Mouse (Mus musculus): ENCODE data around the gene Rpl3.
"Not testable (repeated sequence)": the region's sequence is repeated elsewhere in the genome, so short reads cannot be mapped to it uniquely, and the experiment has no call there.

The Rpl3 gene

DNA sequence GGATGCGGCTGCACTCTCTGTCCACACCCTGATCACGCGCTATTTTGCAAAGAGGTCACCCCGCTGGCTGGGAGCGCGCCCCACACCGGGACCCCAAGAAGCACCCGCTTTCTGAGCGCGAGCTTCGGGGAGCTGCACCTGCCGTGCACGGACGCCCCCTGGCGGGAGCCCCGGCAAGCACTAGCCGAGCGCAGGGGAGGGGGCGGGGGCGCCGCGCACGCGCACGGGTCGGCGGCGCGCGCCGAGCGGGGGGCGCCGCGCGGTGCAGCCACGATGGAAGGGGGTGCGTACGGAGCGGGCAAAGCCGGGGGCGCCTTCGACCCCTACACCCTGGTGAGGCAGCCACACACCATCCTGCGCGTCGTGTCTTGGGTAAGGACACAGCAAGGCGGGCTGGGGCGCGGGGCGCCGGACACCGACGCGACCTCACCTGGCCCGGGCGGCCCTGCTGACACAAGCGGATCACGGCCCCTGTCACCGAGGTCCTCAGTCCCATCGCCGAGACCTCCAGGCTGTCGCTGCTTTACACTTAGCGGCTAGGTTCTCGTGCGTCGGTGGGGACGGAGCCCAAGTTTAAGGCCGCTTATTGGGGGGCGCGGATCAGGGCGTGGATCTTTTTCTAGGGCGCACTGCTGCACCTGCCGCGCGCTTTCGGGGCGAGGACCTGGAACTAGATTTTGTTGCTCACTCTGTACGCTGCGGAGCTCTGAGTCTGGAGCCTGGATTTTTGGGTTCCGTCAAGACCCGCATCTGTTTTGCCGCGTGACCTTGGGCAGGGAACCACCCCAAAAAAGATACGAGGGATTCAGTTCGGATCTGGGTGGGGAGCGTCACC lies at the start of gene Rpl3, which contains the start of gene Syngr1:
TSS of gene Rpl3 (minus strand) at position 748 of the 835 bp plus-strand sequence.
TSS of gene Syngr1 (plus strand) at position 214 of the 835 bp plus-strand sequence.
- DNase-seq (ENCODE audit: low read depth, low spot score), result peak; percentile 70

DNA sequence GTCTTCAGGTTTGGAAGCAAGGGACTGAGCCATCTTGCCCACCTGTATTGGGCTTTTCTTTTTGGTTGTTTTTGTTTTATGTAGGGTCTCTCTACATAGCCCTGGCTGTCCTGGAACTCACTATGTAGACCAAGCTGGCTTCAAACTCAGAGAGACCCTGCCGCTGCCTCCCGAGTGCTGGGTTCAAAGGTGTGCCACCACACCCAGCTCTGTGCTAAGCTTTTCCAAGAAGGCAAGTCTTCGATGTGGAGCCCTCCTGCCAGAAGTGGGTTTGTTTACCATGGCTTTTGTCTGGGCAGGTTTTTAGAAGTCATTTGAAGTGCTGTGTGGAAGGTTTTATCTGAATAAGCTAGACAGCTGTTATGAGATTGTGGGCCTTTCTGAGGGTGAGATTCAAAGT lies 49.2 kb upstream of the Rpl3 start:
- DNase-seq (ENCODE audit: low read depth, low spot score), result no peak

DNA sequence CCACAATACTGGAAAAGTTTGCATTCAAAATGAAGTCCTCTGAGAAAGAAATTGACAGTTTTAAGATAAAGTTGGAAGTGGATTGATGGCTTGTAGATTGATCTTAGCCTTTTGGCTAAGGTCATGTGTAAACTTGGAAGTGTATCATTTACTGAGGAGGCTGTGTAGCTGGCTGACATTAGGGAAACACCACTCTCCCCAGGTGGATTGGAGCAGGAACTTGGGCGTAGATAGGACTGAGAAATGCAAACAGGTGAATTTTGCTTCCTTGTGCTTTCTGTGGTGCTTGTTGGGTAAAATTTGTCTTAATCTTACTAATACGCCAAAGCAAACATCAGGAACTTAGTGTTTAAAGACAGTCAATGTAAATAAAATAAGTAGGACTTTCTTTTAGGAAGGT lies 48.6 kb upstream of the Rpl3 start:
- DNase-seq (ENCODE audit: low read depth, low spot score), result no peak

DNA sequence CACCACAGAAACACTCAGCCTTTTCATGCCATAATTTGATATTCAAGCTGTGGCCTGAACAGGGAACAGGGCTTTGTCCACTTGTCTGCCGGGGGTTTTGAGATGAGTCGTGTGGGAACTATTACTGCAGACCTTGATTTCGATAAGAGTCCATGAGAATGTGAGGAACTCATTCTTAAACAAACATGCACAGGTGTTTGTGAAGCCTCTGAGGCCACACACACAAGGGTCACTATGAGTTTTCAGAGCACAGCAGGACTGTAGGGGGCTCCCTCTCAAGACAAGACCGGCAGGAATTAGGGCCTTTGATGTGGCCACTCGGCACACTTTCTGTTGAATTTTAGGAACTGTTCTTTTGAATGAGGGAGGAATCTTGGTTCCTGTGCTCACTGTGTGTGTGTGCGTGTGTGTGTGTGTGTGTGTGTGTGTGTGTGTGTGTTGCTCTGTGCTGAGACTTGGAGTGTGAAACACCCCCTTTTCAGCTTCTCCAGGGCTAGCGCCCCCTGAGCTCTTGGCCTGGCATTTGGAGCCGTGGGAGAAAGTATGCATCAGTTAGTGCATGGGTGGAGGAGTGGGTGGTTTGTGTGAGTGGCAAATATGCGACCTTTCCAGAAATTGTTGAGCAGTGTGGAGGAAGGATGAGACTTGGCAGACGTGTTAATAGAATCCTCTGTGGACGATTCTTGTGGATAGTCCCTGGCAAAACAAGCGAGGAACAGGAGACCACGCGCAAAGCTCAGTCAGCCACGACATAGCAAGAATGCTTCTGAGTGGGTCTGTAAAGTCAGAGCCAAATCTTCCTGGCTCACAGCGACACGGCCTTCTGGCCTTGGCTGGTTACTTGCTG lies 46.5 kb upstream of the Rpl3 start:
- no peak for DNase-seq (ENCODE audit: low read depth, low spot score)

DNA sequence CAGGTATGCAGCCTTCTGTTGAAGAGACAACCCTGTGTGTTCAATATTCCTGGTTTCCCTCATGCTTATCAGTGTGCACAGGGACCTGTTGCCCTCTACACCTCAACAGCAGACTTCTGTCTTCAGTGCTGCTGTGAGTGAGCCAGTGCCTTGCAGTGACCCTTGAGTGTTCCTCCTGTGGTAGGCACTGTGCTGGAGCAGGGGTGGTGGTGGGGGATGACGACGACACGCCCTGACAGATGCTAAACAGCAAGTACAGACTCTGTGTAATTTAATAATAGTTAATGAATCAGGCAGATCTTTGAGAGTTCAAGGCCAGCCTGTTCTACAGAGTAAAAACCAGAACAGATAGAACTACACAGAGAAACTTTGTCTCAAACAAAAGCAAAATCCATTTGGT lies 45.0 kb upstream of the Rpl3 start:
- DNase-seq (ENCODE audit: low read depth, low spot score), result no peak

DNA sequence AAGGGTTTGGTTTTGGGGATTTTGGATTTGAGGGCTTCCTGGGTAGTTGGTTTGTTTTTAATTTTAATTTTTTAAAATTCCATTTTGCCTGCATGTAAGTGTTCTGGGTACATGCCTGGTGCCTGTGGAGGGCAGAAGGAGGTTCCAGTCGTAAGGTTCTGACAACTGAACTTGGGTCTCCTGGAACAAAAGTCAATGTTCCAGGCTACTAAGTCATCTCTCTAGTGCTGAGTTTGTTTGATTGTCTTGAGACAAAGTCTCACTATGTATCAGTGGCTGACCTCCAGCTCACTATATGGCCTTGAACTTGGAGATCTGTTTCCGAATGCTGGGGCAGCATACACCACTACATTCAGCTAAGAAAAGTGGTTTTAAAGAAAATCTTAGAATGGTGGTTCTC lies 43.8 kb upstream of the Rpl3 start:
- DNase-seq (ENCODE audit: low read depth, low spot score), result no peak

DNA sequence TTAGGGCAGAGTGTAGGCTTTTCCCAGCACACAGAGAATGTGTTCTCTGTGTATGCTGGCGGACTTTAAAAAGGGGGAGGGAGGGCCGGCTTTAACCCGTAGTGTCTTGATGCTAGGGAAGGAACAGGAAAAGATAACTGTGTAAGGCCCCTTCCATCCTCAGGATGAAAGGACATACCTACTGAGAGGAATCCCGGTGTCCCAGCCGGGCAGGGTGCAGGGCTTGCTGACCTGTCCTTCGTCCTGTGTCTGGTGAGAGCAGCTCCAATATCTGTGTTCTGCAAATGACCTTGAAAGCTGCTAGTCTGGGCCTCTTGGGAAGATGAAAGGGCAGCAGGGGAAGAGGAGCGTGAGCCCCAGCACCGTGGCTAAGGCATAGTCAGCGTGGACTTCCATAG lies 42.8 kb upstream of the Rpl3 start:
- DNase-seq (ENCODE audit: low read depth, low spot score), result no peak

DNA sequence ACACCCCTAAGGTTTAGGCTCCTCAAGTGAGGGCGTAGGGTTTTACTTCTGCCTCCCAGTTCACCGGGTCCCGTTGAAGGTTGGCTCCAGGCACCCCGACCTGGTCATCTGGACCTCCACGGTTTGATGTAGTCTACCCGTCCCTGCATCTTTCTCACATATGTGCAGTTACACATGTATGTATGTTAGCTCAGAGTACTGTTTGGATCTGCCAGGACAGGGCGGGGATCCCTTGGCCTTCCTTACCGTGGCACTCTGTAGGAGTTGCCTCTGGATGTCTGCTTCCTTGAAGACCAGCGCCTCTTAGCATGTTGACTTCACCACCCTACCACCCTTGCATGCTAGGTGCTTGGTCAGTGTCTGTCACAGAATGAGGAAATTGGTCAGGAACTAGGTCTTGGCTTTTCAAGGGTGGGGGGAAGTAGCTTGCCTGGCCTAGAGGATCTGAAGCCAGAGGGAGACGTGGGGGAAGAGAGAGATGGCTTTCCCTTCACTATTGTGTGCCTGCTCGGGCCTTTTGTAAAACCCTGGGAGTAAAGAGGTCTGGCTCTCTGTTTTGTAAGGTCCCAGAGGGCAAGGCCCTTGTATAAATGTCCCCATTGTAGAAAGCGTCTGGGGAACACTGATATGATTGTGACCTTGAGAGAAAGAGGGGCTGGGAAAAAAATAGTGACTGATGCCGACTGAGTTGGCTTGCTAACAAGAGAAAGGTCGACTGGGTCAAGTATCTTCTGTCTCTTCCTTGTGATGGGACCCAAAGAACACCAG lies 42.2 kb upstream of the Rpl3 start:
- DNase-seq (ENCODE audit: low read depth, low spot score), result no peak

DNA sequence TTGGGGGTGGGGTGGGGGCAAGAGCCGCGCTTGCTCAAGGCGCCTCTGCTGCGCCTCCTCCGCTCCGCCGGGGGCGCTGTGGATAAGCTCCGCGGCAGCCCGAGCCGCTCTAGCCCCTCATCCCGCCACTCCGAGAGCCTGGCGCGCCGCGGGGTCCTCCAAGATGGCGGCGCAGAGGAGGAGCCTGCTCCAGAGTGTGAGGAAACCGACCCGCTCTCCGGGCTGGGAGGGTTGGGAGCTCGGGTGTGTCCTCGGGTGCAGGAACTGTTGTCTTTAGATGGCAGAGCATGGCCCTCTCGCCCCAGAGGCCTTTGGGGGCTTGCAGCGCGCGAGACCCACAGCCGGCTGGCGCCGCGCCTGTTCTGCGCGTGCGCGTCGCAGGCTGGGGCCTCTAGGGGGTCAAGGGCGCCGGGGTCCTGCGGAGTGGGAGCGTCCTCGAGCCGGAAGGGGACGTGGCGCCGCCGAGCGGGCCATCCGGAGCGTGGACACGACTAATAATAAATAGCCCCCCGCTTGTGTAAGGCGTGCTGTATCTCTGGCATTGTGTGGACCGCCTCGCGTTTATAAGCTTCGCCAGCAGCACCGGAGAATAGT lies 41.4 kb upstream of the Rpl3 start, which contains the start of gene Tab1:
TSS of gene Tab1 (plus strand) at position 135 of the 594 bp plus-strand sequence.
- DNase-seq (ENCODE audit: low read depth, low spot score), result peak; percentile 78

DNA sequence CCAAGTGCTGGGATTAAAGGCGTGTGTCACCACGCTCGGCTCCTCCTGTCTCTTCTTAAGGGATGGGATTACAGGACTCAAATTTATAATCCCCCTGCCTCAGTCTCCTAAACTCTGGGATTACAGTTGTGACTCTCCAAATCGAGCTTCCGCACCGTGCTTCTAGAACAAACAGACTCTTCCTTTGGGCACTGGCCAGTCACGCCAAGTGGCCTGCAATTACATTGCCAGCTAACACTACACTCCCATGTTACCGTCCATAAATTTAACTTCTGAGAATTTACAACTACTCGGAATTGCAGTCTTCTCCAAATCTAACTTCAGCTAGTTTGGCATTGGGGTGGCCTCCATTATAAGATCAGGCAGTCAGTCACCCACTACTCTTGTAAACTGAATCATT lies 40.8 kb upstream of the Rpl3 start:
- DNase-seq (ENCODE audit: low read depth, low spot score), result no peak

DNA sequence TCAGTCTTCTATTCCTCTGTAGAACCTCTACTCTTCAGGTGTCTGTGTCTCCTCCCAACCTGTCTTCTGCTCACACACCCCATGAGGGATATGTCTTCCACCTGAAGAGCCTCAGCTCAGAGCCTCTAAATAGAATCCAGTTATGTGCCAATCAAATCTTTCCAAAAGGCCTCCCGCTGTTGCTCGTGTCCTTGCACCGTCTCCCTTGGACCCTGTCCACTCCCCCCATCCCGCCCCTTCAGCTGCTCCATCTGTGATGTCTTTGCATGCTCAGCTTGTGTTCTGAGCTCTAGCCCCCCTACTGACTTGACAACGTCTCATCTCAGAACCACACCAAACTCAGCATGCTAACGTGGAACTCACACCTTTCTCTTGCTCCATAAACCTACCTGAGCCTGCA lies 39.8 kb upstream of the Rpl3 start:
- no peak for DNase-seq (ENCODE audit: low read depth, low spot score)

DNA sequence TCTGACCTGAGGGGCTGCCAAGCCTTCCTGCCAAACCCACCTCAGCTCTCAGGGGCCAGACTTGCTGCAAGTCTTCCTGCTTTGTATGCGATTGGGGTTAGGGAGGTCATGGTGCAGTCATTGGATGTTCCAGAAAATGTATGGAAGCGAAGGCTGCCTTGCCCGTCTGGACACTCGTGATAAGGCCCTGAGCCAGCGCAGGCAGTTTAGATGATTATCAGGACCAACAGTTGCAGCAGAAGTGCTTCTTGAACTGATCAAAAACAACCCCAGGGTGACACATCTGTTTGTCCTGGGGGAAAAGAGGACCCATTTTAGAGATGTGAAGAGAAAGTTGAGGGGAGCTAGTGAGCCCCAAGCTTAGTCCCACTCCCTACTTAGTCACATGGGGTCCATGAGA lies 39.0 kb upstream of the Rpl3 start:
- DNase-seq (ENCODE audit: low read depth, low spot score), result no peak

DNA sequence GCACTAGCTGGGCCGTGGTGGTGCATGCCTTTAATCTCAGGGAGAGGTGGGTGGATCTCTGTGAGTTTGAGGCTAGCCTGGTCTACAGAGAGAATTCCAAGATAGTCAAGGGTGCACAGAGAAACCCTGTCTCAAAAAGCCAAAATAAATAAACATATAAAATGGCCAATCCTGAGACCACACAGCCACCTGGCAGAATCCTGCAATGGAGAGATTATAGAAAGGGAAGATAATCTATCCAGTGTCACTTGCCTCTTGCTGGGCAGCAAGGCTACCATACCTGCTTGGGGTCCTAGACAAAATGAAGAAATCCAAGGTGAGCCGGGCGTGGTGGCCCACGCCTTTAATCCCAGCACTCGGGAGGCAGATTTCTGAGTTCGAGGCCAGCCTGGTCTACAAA lies 38.3 kb upstream of the Rpl3 start:
- DNase-seq (ENCODE audit: low read depth, low spot score), result no peak

DNA sequence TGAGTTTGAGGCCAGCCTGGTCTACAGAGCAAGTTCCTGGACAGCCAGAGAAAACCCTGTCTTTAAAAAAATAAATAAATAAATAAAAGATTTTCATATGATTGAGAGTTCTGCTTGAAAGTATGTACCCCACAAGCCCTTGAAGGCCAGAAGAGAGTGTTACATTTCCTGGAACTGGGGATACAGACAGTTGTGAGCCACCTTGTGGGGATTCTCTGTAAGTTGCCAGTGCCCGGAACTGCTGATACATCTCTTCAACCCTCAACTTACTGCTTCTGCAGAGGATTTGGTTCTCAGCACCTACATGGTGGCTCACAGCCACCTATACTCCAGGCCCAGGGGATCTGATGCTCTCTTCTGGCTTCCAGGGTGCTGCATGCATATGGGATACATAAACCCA lies 35.5 kb upstream of the Rpl3 start:
- no peak for DNase-seq (ENCODE audit: low read depth, low spot score)

DNA sequence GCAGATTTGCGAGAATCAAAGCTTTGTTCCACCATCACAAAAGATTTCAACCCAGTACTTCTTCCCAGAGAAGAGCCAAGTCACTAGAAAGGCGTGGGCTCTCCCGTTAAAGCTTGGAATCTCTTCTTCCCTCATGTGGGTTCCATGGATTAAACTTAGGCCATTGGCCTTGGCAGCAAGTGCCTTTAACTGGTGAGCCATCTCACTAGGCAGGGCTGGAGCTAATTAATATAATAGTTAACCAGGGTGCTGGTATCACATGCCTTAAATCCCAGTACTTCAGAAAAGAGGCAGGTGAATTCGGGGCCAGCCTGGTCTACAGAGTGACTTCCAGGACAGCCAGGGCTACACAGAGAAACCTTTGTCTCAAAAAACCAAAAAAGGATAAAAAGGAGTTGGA lies 33.0 kb upstream of the Rpl3 start:
- no peak for DNase-seq (ENCODE audit: low read depth, low spot score)

DNA sequence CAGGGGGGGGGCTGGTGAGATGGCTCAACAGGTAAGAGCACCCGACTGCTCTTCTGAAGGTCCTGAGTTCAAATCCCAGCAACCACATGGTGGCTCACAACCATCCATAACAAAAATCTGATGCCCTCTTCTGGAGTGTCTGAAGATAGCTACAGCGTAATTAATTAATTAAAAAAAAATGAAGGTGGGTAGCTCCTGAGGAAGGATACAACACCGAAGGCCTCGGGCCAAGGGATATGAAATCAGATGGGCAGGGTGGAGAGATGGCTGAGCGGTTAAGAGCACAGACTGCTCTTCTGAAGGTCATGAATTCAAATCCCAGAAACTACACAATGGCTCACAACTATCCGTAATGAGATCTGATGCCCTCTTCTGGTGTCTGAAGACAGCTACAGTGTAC lies 30.8 kb upstream of the Rpl3 start:
- DNase-seq (ENCODE audit: low read depth, low spot score), result not testable (repeated sequence)

DNA sequence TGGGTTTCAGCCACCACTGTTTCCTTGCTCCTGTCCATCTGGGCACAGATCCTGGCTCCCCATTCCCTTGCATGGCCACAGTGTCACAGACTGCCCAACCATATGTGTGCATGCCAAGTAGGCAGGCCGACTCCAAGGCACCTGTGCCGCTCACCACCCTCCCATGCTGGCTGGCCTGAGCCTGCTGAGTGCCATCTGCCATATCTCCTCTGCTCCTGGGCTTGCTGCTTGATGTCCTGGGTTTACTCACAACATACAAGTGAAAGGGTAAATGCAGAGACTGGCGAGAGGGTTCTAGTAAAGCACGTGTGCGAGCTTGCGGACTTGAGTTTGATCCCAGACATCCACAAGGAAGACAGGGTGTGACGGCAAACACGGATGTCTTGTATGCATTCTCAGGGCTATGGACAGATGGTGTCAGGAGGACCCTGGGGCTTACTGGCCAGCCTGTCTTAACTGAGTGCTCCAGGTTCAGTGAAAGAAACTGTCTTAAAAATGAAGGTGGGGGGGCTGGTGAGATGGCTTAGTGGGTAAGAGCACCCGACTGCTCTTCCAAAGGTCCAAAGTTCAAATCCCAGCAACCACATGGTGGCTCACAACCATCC lies 30.2 kb upstream of the Rpl3 start:
- DNase-seq (ENCODE audit: low read depth, low spot score), result no peak

DNA sequence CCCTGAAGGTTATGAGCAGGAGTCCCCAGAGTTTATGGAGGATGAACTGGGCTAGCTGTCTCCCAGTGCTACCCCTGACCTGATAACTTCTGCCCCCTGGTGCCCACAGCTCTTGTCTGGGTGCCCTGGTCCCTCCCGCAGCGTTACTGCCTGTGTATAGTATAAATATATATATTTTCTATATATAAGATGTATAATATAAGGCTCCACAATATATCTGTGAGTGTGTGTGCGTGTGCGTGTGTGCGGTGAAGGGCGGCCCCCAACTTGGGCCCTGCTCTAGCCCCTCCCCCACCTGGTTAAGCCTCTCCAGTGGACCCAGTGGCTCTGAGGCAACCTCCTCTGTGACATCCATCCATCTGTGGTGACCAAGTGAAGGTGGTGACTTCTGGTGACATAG lies 27.4 kb upstream of the Rpl3 start:
- no peak for DNase-seq (ENCODE audit: low read depth, low spot score)

DNA sequence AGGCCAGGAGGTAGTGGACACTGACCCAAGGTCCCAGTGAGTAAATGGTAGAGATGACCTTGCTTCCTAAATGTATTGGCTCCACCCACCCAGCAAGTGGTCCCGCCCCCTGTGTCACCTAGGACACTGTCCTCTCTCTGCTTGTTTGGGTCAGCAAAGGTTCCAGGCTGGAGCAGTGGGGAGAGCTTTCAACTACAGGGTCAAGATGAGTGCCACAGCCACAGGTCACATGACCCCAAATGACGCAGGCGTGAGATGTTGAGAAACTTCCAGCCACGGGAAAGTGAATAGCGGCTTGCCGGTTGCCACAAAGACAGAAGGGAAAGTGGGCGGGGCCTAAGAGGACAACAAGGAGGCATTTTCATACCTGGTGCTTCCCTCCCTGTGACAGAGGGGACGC lies 25.5 kb upstream of the Rpl3 start:
- no peak for DNase-seq (ENCODE audit: low read depth, low spot score)

DNA sequence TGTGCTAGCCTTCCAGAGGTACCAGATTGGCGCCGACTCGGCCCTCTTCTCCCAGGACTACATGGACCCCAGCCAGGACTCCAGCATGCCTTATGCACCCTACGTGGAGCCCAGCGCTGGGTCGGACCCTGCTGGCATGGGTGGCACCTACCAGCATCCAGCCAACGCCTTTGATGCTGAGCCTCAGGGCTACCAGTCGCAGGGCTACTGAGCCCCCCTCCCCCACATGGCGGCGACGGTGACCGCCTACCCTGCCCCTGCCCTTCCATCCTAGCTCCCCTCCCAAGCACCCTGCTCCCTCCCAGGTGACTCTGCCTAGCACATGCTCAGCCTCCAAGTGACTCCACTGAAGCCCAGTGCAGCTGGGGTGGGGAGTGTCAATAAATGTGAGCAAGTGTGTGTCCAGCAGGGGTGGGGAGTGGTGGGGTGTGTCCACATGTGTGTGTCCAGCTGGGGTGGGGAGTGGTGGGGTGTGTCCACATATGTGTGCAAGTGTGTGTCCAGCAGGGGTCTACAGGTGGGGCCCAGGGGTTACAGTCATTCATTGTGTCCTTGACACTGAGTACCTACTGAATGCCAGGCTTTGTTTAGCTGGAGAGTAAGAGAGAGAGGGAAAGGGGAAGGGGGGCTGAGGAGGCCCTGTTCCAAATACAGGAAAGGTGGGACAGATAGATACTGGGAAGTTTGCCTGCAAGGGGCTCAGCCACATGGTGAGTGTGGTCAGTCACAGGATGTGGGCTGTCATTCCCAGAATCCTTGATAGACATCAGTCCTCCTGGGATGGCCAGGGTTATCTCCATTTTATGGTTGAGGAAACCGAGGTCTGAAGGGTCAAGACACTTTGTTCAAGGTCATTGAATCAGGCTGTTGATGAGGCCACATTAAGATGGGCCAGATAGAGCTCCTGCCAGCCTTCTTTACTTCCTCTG lies 24.5 kb upstream of the Rpl3 start:
- no peak for DNase-seq (ENCODE audit: low read depth, low spot score)

Measured in retina, adult 2 months (tissue).